12 mouse cellular contexts compared by ENCODE assay signal in the genomic region with DNA sequence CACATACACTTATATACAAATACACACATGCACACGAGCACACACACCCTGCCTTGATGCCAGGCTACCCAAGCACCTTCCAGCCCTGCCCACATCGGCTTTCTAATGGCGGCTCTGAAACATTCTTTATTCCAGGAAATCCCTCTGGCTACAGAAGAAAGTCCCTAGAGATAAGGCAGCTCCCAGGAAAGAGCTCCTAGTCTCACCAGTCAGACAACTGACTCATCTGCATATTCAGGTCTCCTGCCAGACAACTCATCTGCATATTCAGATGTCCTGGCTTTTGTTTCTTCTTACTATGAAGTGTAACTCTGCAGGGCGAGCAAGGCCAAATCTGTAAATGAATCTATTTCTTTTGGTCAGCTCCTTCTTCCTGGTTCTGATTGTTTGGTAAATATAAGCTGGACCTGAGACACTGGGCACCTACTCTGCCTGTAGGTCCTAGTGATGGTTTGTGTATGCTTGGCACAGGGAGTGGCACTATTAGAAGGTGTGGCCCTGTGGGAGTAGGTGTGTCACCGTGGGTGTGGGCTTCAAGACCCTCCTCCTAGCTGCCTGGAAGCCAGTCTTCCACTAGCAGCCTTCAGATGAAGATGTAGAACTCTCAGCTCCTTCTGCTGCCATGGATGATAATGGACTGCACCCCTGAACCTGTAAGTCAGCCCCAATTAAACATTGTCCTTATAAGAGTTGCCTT. TPM values are rescaled to one million over a fixed set of nuclear protein-coding genes. Genes with fewer than 3 reads are reported as not detected.
A peak's percentile ranks its signal among the peaks of the same experiment; 100 is the strongest.
DNase-seq lines count a peak whose midpoint lies in the region; ATAC-seq lines count a peak whose summit lies in the region.
"Had no signal": no experiment of that assay in that cellular context is flagged by ENCODE, and none has a peak within 500 bp of the region (broad histone marks: within the 10 kb centered on the region; RNA-seq: fewer than 3 reads in every experiment).

No protein-coding gene starts in this region.

- intact Hi-C loops in heart, postnatal 25 days (cut with DNase I): loop anchor here (5.0 kb wide), 1 partner anchor 275 kb away; no protein-coding TSS in a partner anchor

- no peak overlapping the region for H3K4me2 ChIP-seq in heart, embryonic 13.5 days
- H3K4me2 ChIP-seq in lung, embryonic 16.5 days (ENCODE audit: low read depth, low read length): no peak overlapping the region
- H3K4me2 ChIP-seq in stomach, embryonic 14.5 days (replicated peaks; ENCODE audit: low read depth, low read length): no peak overlapping the region

- H3K4me1 ChIP-seq in heart, embryonic 13.5 days: peaks cover 75% of the 10 kb centered on the region
- peaks cover 48% of the 10 kb centered on the region for H3K4me1 ChIP-seq in lung, embryonic 16.5 days (replicated peaks; ENCODE audit: control insufficient read depth, insufficient read depth, low read length)
- peaks cover 45% of the 10 kb centered on the region for H3K4me1 ChIP-seq in stomach, embryonic 14.5 days (ENCODE audit: control insufficient read depth, insufficient read depth, low read length)

- no peaks in the 10 kb centered on the region for H3K36me3 ChIP-seq in heart, embryonic 13.5 days
- no peaks in the 10 kb centered on the region for H3K36me3 ChIP-seq in lung, embryonic 16.5 days (ENCODE audit: control insufficient read depth, insufficient read depth, low read length)
- H3K36me3 ChIP-seq in stomach, embryonic 14.5 days (ENCODE audit: control insufficient read depth, insufficient read depth, low read length): no peaks in the 10 kb centered on the region

- H3K9ac ChIP-seq in heart, embryonic 13.5 days: no peak overlapping the region
- no peak overlapping the region for H3K9ac ChIP-seq in lung, embryonic 16.5 days (ENCODE audit: low read length)
- H3K9ac ChIP-seq in stomach, embryonic 14.5 days (replicated peaks; ENCODE audit: low read depth, low read length): no peak overlapping the region

- ATAC-seq in heart, embryonic 13.5 days (ENCODE audit: extremely low read depth, insufficient number of reproducible peaks, low FRiP score, low TSS enrichment): no peak
- no peak for ATAC-seq in lung, embryonic 16.5 days (ENCODE audit: low read depth)
- ATAC-seq in stomach, embryonic 14.5 days (ENCODE audit: insufficient number of reproducible peaks, insufficient read depth, low FRiP score, low read depth): no peak

- no peaks in the 10 kb centered on the region for H3K27me3 ChIP-seq in heart, embryonic 13.5 days (replicated peaks)
- no peaks in the 10 kb centered on the region for H3K27me3 ChIP-seq in lung, embryonic 16.5 days (ENCODE audit: control insufficient read depth, insufficient read depth, low read depth, low read length)
- H3K27me3 ChIP-seq in stomach, embryonic 14.5 days (ENCODE audit: control insufficient read depth, insufficient read depth, low read length): no peaks in the 10 kb centered on the region

- 45% methylated on average over 5 of the region's 5 CpGs for WGBS in heart, embryonic 13.5 days
- 50% methylated on average over 5 of the region's 5 CpGs for WGBS in lung, embryonic 16.5 days
- 54% methylated on average over 5 of the region's 5 CpGs for WGBS in stomach, embryonic 14.5 days

- H3K9me3 ChIP-seq in heart, embryonic 13.5 days: no peaks in the 10 kb centered on the region
- no peaks in the 10 kb centered on the region for H3K9me3 ChIP-seq in lung, embryonic 16.5 days (ENCODE audit: control insufficient read depth, low read length)
- H3K9me3 ChIP-seq in stomach, embryonic 14.5 days (ENCODE audit: control insufficient read depth, low read depth, low read length): no peaks in the 10 kb centered on the region

- 0 out of 2 replicates have a peak overlapping the region, but pooled peaks have one; percentile 13 for H3K27ac ChIP-seq in heart, embryonic 13.5 days (replicated peaks)
- peak overlapping the region; percentile 79 for H3K27ac ChIP-seq in lung, embryonic 16.5 days (ENCODE audit: low read length)
- H3K27ac ChIP-seq in stomach, embryonic 14.5 days (ENCODE audit: low read length): peak overlapping the region; percentile 67; the same call in 1 of the 2 replicates

- H3K4me3 ChIP-seq in heart, embryonic 13.5 days: no peak overlapping the region
- H3K4me3 ChIP-seq in lung, embryonic 16.5 days (ENCODE audit: low read length): no peak overlapping the region
- no peak overlapping the region for H3K4me3 ChIP-seq in stomach, embryonic 14.5 days (ENCODE audit: low read depth, low read length)

- DNase-seq in heart, postnatal 25 days (ENCODE audit: low spot score): no peak
- no peak for DNase-seq in lung, postnatal 25 days (ENCODE audit: low spot score)
- DNase-seq in brain, adult 2 months (ENCODE audit: low read depth, low spot score): peak; percentile 56
- no peak for DNase-seq in cerebellum, postnatal 4 days (ENCODE audit: low spot score in 2 of 2)
- no peak for DNase-seq in right cerebral cortex, adult 2 months (ENCODE audit: low spot score in 2 of 2)
- DNase-seq: cerebellum, postnatal 25 days; right cerebral cortex, postnatal 4 days had no signal

RNA-seq across cellular contexts. Expression of a gene that starts 12.5 kb away (rescaled TPM):
- 0.11 and 0.15 TPM in 2 replicates for polyA plus RNA-seq in heart, embryonic 13.5 days (2015; fragmentation: Nextera tagmentation; extraction: Ambion mirVana)
- total RNA-seq in heart, postnatal 25 days (2021): under 1 TPM in 1 of 2 experiments, not detected in 1; 0.11 TPM
- polyA plus RNA-seq in lung, embryonic 16.5 days (2015; fragmentation: Nextera tagmentation; extraction: Ambion mirVana): 0.25 and 0.73 TPM in 2 replicates
- 0.33 TPM in 1 of 2 replicates, not detected in the other for polyA plus RNA-seq in stomach, embryonic 14.5 days (2014; fragmentation: Nextera tagmentation; extraction: Ambion mirVana)

RNA-seq across cellular contexts. Expression of a gene that starts 20.3 kb away (rescaled TPM):
- polyA plus RNA-seq in heart, embryonic 13.5 days (2015; fragmentation: Nextera tagmentation; extraction: Ambion mirVana): 3.8 and 4.0 TPM in 2 replicates
- total RNA-seq in heart, postnatal 25 days (2021): 1 to 10 TPM; 1.9 to 2.0 TPM
- 9.6 and 10.1 TPM in 2 replicates for polyA plus RNA-seq in lung, embryonic 16.5 days (2015; fragmentation: Nextera tagmentation; extraction: Ambion mirVana)
- 5.9 and 7.2 TPM in 2 replicates for polyA plus RNA-seq in stomach, embryonic 14.5 days (2014; fragmentation: Nextera tagmentation; extraction: Ambion mirVana)

RNA-seq across cellular contexts. Expression of a gene that starts 38.5 kb away (rescaled TPM):
- 8.6 and 8.7 TPM in 2 replicates for polyA plus RNA-seq in heart, embryonic 13.5 days (2015; fragmentation: Nextera tagmentation; extraction: Ambion mirVana)
- total RNA-seq in heart, postnatal 25 days (2021): 1 to 10 TPM; 4.2 to 5.4 TPM
- 9.9 and 11.3 TPM in 2 replicates for polyA plus RNA-seq in lung, embryonic 16.5 days (2015; fragmentation: Nextera tagmentation; extraction: Ambion mirVana)
- 10.1 and 12.7 TPM in 2 replicates for polyA plus RNA-seq in stomach, embryonic 14.5 days (2014; fragmentation: Nextera tagmentation; extraction: Ambion mirVana)

RNA-seq across cellular contexts. Expression of a gene that starts 41.5 kb away (rescaled TPM):
- not detected in 2 replicates for polyA plus RNA-seq in heart, embryonic 13.5 days (2015; fragmentation: Nextera tagmentation; extraction: Ambion mirVana)
- total RNA-seq in heart, postnatal 25 days (2021): not detected
- 0.13 and 0.36 TPM in 2 replicates for polyA plus RNA-seq in lung, embryonic 16.5 days (2015; fragmentation: Nextera tagmentation; extraction: Ambion mirVana)
- polyA plus RNA-seq in stomach, embryonic 14.5 days (2014; fragmentation: Nextera tagmentation; extraction: Ambion mirVana): 0.10 TPM in 1 of 2 replicates, not detected in the other
- total RNA-seq: gastrocnemius, adult 18-20 months had no signal
- polyA plus RNA-seq: intestine, embryonic 14.5 days had no signal

Comparison
In these comparisons a context has a peak if more than half of its experiments do, and no peak if none do; other contexts are left out.
1. H3K27ac ChIP-seq: peak in every context shown above with its lines; median percentile 79 in lung, embryonic 16.5 days; 67 in stomach, embryonic 14.5 days; 13 in heart, embryonic 13.5 days.